Mouse (Mus musculus) kidney, embryonic 16.5 days (tissue): Measurements from ENCODE around the gene Atxn3. TPM values are rescaled to one million over a fixed set of nuclear protein-coding genes. Genes with fewer than 3 reads are reported as not detected.

Experiments
- polyA plus RNA-seq: library from polyadenylated mRNA; unstranded; fragments of >200 nt; fragmentation: Nextera tagmentation; extraction: Ambion mirVana; gene quantifications from 2 replicates; pipeline ENCODE4 v1.2.1, GENCODE M21; 2015

Gene Atxn3
- polyA plus RNA-seq, 1 experiment from 2014 or later, result 12.5 TPM

Other genes with a start within 250 kb of the Atxn3 start
- gene Tc2n, start 239.7 kb downstream of the Atxn3 start, polyA plus RNA-seq, result 0.80 TPM in 2 replicates
- 135 and 143 TPM in 2 replicates for gene Fbln5, start 139.2 kb downstream of the Atxn3 start, polyA plus RNA-seq
- 20.9 and 22.8 TPM in 2 replicates for gene Trip11, start 45.0 kb downstream of the Atxn3 start, polyA plus RNA-seq
- 27.4 and 29.9 TPM in 2 replicates for gene Cpsf2, start 17.7 kb upstream of the Atxn3 start, polyA plus RNA-seq
- 0.19 and 0.35 TPM in 2 replicates for gene Slc24a4, start 170.5 kb upstream of the Atxn3 start, polyA plus RNA-seq